Mouse (Mus musculus) hindbrain, embryonic 16.5 days (tissue): ENCODE data around the gene Wnt11. TPM values are rescaled to one million over a fixed set of nuclear protein-coding genes. Genes with fewer than 3 reads are reported as not detected.

Experiments used
- ATAC-seq: fragments of 200-750 bp; cut with Nextera tagmentation; 2 replicates; pipeline ENCODE4 v1.8.0; 2017; ENCODE audit warnings: moderate TSS enrichment, moderate library complexity
- H3K27ac ChIP-seq: fragments of 300-500 bp; sonication (generic); 2 replicates; pipeline ENCODE4 v1.5.1; 2014; ENCODE audit warnings: low read depth, mild to moderate bottlenecking, control low read depth, low read length, moderate library complexity
- H3K27me3 ChIP-seq: fragments of 300-500 bp; sonication (generic); replicated peaks from 2 replicates; pipeline ENCODE4 v1.6.1; 2014; ENCODE audit warnings: low read length; ENCODE audit not compliant: control insufficient read depth, insufficient read depth
- H3K36me3 ChIP-seq: fragments of 300-500 bp; sonication (generic); 2 replicates; pipeline ENCODE4 v1.6.1; 2014; ENCODE audit warnings: mild to moderate bottlenecking, low read length, moderate library complexity, mixed read lengths; ENCODE audit not compliant: control insufficient read depth, insufficient read depth
- H3K4me1 ChIP-seq: fragments of 300-500 bp; sonication (generic); 2 replicates; pipeline ENCODE4 v1.6.1; 2014; ENCODE audit warnings: low read depth, low read length; ENCODE audit not compliant: control insufficient read depth, insufficient read depth
- H3K4me2 ChIP-seq: fragments of 300-500 bp; sonication (generic); 2 replicates; pipeline ENCODE4 v1.6.1; 2014; ENCODE audit warnings: mild to moderate bottlenecking, low read length, control low read depth, moderate library complexity
- H3K4me3 ChIP-seq: fragments of 300-500 bp; sonication (generic); 2 replicates; pipeline ENCODE4 v1.5.1; 2014; ENCODE audit warnings: mild to moderate bottlenecking, low read length, control low read depth, moderate library complexity
- H3K9ac ChIP-seq: fragments of 300-500 bp; sonication (generic); 2 replicates; pipeline ENCODE4 v1.6.1; 2014; ENCODE audit warnings: low read depth, mild to moderate bottlenecking, control low read depth, low read length, moderate library complexity
- H3K9me3 ChIP-seq: fragments of 300-500 bp; sonication (generic); 2 replicates; pipeline ENCODE4 v1.6.1; 2014; ENCODE audit warnings: mild to moderate bottlenecking, low read length, moderate library complexity; ENCODE audit not compliant: control insufficient read depth
- WGBS: fragments of 180-500 bp; shearing (Covaris S2); extraction: QIAGEN DNeasy Blood & Tissue Kit; methylation state at CpG from one replicate; pipeline ENCODE4 v1.1.7; 2014; 5-methylcytosine and 5-hydroxymethylcytosine counted together
- polyA plus RNA-seq: library from polyadenylated mRNA; unstranded; fragments of >200 nt; fragmentation: Nextera tagmentation; extraction: Ambion mirVana; gene quantifications from 2 replicates; pipeline ENCODE4 v1.2.1, GENCODE M21; 2015

The Wnt11 gene
- polyA plus RNA-seq, 1 experiment from 2014 or later = 2.7 TPM

GRCm38 (mm10) chr7:98901120-98901519 lies 66.2 kb downstream of the Wnt11 start:
- Histone ChIP-seq H3K27me3 (no peaks in the 10 kb centered on the region), H3K4me2 (no peak overlapping the region), H3K4me3 (no peak overlapping the region), H3K9ac (no peak overlapping the region), H3K36me3 (no peaks in the 10 kb centered on the region), H3K27ac (no peak overlapping the region), H3K4me1 (peaks cover 11% of the 10 kb centered on the region; the same call in 1 of the 2 replicates), H3K9me3 (no peaks in the 10 kb centered on the region)
- no peak for ATAC-seq
- WGBS = 100% methylated on average over 1 of the region's 1 CpGs

- H3K9me3 ChIP-seq = no peaks in the 10 kb centered on the region
- no peak overlapping the region for H3K4me3 ChIP-seq
- 67% methylated on average over 5 of the region's 5 CpGs for WGBS
- H3K4me2 ChIP-seq = no peak overlapping the region
- H3K36me3 ChIP-seq = no peaks in the 10 kb centered on the region
- no peaks in the 10 kb centered on the region for H3K27me3 ChIP-seq
- ATAC-seq = no peak
- peaks cover 11% of the 10 kb centered on the region; the same call in 1 of the 2 replicates for H3K4me1 ChIP-seq
- no peak overlapping the region for H3K27ac ChIP-seq
- H3K9ac ChIP-seq = no peak overlapping the region
Measured at GRCm38 (mm10) chr7:98903884-98904283, 69.0 kb downstream of the Wnt11 start.

Other genes with a start within 250 kb of the Wnt11 start
- 28.1 and 37.7 TPM in 2 replicates for gene Emsy, start 178.3 kb upstream of the Wnt11 start, polyA plus RNA-seq
- 40.2 and 45.6 TPM in 2 replicates for gene Thap12, start 132.0 kb upstream of the Wnt11 start, polyA plus RNA-seq